Mouse (Mus musculus) embryo, embryonic 10 days (tissue): Measurements from ENCODE around the gene Cd93.
A peak's percentile ranks its signal among the peaks of the same experiment; 100 is the strongest.

Experiments used
- DNase-seq: peaks from one replicate; pipeline ENCODE4 v3.0.0-alpha.2; 2015; ENCODE audit warnings: low spot score

Gene Cd93

GRCm38 (mm10) chr2:148402227-148402626, 41.1 kb downstream of the Cd93 start:
- DNase-seq, result no peak

GRCm38 (mm10) chr2:148398901-148399685, 44.3 kb downstream of the Cd93 start:
- DNase-seq, result no peak

- no peak for DNase-seq
Observed at GRCm38 (mm10) chr2:148397784-148398100, 45.6 kb downstream of the Cd93 start.

GRCm38 (mm10) chr2:148397015-148397783, 46.2 kb downstream of the Cd93 start:
- no peak for DNase-seq

GRCm38 (mm10) chr2:148396209-148396608, 47.2 kb downstream of the Cd93 start:
- DNase-seq, result no peak

GRCm38 (mm10) chr2:148395131-148396051, 48.0 kb downstream of the Cd93 start, which contains the start of gene Sstr4:
Sstr4 (plus strand) TSS chr2:148395344.
- DNase-seq, result peak; percentile 65

- DNase-seq, result no peak
Observed at GRCm38 (mm10) chr2:148393846-148394245, 49.5 kb downstream of the Cd93 start.

- DNase-seq, result no peak
Observed at GRCm38 (mm10) chr2:148393149-148393548, 50.2 kb downstream of the Cd93 start.

GRCm38 (mm10) chr2:148387652-148388581, 55.4 kb downstream of the Cd93 start:
- no peak for DNase-seq

- DNase-seq, result no peak
Observed at GRCm38 (mm10) chr2:148386927-148387326, 56.4 kb downstream of the Cd93 start.
